Mouse (Mus musculus): ENCODE data around the gene Aste1. TPM values are rescaled to one million over a fixed set of nuclear protein-coding genes. Genes with fewer than 3 reads are reported as not detected.

The Aste1 gene
- 12.0 and 13.2 TPM in 2 replicates for polyA plus RNA-seq (2015; fragmentation: Nextera tagmentation; extraction: Ambion mirVana)

DNA sequence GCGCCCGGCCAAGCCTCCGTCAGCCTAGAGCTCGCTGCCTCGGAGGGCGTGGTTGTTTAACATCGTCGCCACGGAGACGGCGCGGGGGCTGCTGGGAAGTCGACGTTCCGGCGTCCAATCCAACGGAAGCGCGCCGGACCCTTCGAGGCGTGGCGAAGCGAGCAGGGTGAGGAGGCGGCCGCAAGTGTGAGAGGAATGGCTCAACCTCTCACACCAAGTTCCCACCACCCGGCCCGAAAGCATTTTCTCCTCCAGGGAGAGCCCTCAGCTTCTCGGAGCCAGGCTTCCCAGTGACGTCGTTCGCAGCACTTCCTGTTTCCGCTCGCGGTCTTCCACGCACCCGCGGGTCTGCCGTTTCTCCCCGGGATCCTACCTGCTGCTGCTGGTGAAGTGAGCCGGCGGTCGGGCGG lies at the start of gene Aste1, which contains the start of gene Nek11:
TSS of gene Aste1 (plus strand) at position 175 of the 410 bp plus-strand sequence.
TSS of gene Nek11 (minus strand) at position 307 of the 410 bp plus-strand sequence.
- ATAC-seq (ENCODE audit: low read depth): peak; percentile 97
- Histone ChIP-seq H3K4me3 (peak within 1 kb of the TSS; percentile 66), H3K4me2 (peak within 1 kb of the TSS; percentile 72), H3K9me3 (no peaks in the 10 kb centered on the region), H3K9ac (peak within 1 kb of the TSS; percentile 78), H3K27me3 (peaks cover 7% of the 10 kb centered on the region), H3K36me3 (0 out of 2 replicates have a peak, but pooled peaks cover 12% of the 10 kb centered on the region), H3K27ac (replicated peaks) (peak within 1 kb of the TSS; percentile 87), H3K4me1 (replicated peaks) (peaks cover 50% of the 10 kb centered on the region)
- WGBS: under 1% methylated on average over 44 of the region's 44 CpGs

DNA sequence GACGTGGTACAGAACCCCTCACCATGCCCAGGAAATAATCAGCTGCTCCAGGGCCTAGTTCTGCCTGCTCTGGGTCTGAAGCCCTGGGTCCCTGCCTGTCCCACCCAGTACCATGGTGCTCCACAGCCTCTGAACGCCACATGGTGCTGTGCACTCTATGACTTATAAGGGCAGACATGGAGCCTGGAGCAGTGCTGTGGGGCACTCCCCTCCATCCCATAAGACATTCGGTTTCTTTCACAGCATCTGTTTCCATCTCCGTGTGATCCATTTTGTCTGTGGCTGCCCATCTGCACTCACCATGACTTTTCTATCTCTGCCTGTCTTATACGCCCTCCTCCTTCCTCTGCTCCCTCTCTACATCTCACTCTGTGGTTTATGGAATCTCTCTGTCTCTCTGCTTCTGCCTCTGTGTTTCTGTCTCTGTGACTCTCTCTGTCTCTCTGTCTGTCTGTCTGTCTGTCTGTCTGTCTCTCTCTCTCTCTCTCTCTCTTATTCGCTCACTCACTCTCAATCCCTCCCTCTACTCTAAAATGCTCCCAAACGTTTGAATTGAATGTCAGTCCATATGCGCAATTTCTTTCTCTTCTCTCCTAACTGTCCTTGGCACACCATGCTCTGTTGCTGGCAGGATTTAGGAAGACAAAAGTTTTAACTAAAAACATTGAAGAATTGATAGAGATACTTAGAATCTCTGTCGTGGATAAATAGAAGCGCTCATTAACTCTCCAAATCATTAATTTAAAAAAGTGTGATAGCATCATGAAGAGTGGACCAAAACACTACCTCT lies 46.8 kb upstream of the Aste1 start:
- no peak for ATAC-seq (ENCODE audit: low read depth)
- Histone ChIP-seq H3K9ac (no peak overlapping the region), H3K4me3 (no peak overlapping the region), H3K27ac (replicated peaks) (peak overlapping the region; percentile 54; the same call in 1 of the 2 replicates), H3K9me3 (no peaks in the 10 kb centered on the region), H3K27me3 (no peaks in the 10 kb centered on the region), H3K4me1 (replicated peaks) (peaks cover 12% of the 10 kb centered on the region; the same call in 1 of the 2 replicates), H3K36me3 (no peaks in the 10 kb centered on the region), H3K4me2 (no peak overlapping the region)
- WGBS: 61% methylated on average over 10 of the region's 10 CpGs

DNA sequence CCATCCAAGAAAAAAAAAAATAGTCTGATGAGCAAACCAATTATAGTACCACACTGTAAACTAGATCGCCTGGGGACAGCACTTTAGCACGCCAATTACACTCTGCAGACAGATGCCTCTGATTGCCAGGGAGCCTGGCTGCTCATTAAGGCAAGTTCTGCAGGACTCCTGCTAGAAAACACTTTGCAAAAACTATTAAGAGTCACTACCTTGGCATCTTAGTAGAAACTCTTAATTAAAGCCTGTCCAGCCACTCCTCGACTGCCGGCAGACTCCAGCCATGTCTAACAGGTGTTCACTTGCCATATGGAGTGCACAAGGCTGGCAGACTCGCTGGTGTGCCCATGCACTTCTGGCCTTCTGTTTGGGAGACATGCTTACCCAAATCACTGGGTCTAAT lies 46.2 kb upstream of the Aste1 start:
- H3K9ac ChIP-seq: no peak overlapping the region
- ATAC-seq (ENCODE audit: low read depth): no peak

DNA sequence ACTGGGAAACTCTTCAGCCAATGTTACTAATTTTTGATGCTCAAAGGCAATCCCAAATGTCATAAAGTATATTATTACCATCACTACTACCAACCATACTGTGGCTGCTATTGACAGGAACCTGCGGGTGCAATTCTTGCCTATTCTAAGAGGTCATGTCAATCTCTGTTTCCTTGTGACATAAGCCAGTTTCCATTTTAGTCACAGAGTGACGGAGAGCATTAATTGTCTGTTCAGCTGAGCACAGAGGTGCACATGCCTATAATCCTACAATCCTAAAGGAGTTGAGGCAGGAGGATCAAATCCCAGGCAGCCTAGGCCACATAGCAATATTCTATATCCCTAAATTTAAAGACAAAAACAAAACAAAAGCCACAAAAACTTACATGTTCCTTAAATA lies 33.0 kb upstream of the Aste1 start:
- WGBS: 77% methylated on average over 2 of the region's 2 CpGs
- Histone ChIP-seq H3K9me3 (no peaks in the 10 kb centered on the region), H3K9ac (no peak overlapping the region), H3K4me1 (replicated peaks) (no peaks in the 10 kb centered on the region), H3K27me3 (no peaks in the 10 kb centered on the region), H3K4me3 (no peak overlapping the region), H3K27ac (replicated peaks) (no peak overlapping the region), H3K4me2 (no peak overlapping the region), H3K36me3 (no peaks in the 10 kb centered on the region)
- ATAC-seq (ENCODE audit: low read depth): no peak

More for the DNA sequence above, 46.2 kb upstream of the Aste1 start:
- Histone ChIP-seq H3K4me1 (replicated peaks) (peaks cover 12% of the 10 kb centered on the region; the same call in 1 of the 2 replicates), H3K4me2 (no peak overlapping the region), H3K27me3 (no peaks in the 10 kb centered on the region), H3K4me3 (no peak overlapping the region), H3K36me3 (no peaks in the 10 kb centered on the region), H3K27ac (replicated peaks) (no peak overlapping the region), H3K9me3 (no peaks in the 10 kb centered on the region)
- 45% methylated on average over 5 of the region's 5 CpGs for WGBS

DNA sequence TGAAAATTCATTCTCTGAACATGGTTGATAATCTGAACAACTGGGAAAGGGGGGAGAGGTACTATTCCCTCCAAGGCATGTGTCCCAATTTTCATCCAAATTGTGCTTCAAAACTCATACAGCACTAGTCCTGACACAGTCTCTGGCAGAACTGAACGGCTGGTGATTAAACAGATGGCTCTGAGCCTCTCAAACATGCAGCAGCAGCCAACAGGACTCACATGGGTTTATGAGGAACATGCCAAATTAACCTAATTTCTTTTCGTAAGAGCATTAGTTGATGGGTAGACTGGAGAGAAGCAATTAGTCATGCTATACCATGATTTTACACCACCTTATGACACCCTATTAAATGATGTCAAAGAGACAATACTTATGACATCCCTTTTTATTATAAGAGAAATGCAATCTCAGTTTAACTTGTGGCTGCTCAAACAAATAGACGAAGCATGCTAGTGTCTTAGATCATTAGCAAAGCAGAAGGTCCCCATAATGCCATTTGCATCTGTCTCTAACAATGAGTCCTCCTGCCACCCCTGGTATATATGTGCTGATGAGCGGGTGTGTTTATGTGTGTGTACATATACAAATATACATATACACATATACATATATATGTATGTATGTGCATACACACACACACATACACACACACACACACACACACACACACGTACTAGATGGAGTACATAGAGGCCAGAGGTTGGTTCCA lies 31.5 kb upstream of the Aste1 start:
- H3K9me3 ChIP-seq: no peaks in the 10 kb centered on the region
- no peaks in the 10 kb centered on the region for H3K27me3 ChIP-seq
- WGBS: 71% methylated on average over 5 of the region's 5 CpGs
- no peak overlapping the region for H3K27ac ChIP-seq (replicated peaks)
- H3K4me1 ChIP-seq (replicated peaks): 0 out of 2 replicates have a peak, but pooled peaks cover under 1% of the 10 kb centered on the region
- no peak overlapping the region for H3K4me3 ChIP-seq
- H3K36me3 ChIP-seq: no peaks in the 10 kb centered on the region
- no peak overlapping the region for H3K4me2 ChIP-seq
- no peak overlapping the region for H3K9ac ChIP-seq
- ATAC-seq (ENCODE audit: low read depth): no peak; the same call in 1 of the 2 replicates

DNA sequence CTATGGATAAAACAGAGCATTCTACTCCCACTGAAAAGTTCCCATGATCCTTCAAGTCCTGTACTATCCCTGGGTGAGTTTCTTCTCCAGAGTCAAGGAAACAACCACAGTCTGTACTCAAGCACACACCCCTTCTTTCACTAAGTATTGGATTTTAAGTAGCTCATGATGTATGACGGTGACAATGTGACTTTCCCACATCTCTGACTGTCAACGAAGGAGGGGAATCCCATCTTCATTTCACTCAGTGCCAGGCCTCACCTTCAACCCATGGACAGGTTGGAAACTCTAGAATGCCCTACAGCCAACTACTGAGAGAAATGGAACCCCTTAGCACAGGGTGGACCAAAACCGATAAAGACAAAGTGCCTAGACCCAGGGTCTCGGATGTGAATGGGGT lies 29.0 kb upstream of the Aste1 start:
- WGBS: 96% methylated on average over 4 of the region's 4 CpGs
- ATAC-seq (ENCODE audit: low read depth): no peak

DNA sequence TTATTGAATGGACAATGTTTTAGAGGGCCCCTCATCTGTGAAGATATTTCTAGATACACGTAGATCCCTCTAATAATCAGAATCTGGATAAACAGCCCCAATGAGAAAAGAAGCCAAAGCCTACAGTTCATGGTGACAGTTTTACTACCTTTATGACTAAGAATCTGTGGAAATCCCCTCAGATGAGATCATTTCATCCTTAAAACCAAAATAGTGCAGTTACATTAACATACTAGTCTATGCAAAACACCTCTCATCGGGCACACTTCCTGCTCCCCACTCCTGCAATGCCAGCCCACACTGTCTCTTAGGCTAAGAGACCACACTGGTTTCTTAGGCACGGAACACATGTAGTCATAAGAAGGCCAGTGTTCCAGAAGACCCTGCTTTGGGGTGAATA lies 26.6 kb upstream of the Aste1 start:
- H3K27me3 ChIP-seq: no peaks in the 10 kb centered on the region
- H3K4me2 ChIP-seq: no peak overlapping the region
- H3K4me1 ChIP-seq (replicated peaks): 0 out of 2 replicates have a peak, but pooled peaks cover 5% of the 10 kb centered on the region
- no peak overlapping the region for H3K9ac ChIP-seq
- H3K4me3 ChIP-seq: no peak overlapping the region
- no peaks in the 10 kb centered on the region for H3K36me3 ChIP-seq
- 80% methylated on average over 3 of the region's 3 CpGs for WGBS
- H3K9me3 ChIP-seq: no peaks in the 10 kb centered on the region
- no peak for ATAC-seq (ENCODE audit: low read depth)
- H3K27ac ChIP-seq (replicated peaks): no peak overlapping the region

More for the DNA sequence above, 29.0 kb upstream of the Aste1 start:
- H3K9ac ChIP-seq: no peak overlapping the region
- H3K27me3 ChIP-seq: no peaks in the 10 kb centered on the region
- no peaks in the 10 kb centered on the region for H3K36me3 ChIP-seq
- H3K9me3 ChIP-seq: no peaks in the 10 kb centered on the region
- H3K27ac ChIP-seq (replicated peaks): no peak overlapping the region
- 0 out of 2 replicates have a peak, but pooled peaks cover 5% of the 10 kb centered on the region for H3K4me1 ChIP-seq (replicated peaks)
- H3K4me3 ChIP-seq: no peak overlapping the region
- H3K4me2 ChIP-seq: no peak overlapping the region

DNA sequence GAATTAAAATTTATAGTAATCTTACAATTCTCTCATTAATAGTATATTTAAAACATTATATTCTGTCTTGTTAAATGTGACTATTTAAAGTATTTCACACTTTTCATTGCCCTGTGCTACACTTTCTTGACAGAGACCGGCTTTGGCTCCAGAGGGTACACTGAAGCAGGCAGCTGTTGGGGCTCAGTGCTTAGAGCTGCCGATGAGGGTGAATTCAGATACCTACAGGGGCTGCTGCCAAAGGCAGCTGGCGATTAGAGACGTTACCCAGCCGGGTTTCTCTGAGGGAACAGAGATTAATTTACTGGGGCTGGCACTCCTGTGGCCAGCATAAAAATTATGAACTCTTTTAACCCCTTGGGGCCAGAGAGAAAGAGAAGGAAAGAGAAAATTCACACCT lies 20.8 kb upstream of the Aste1 start:
- no peak overlapping the region for H3K9ac ChIP-seq
- 47% methylated on average over 5 of the region's 5 CpGs for WGBS
- no peak for ATAC-seq (ENCODE audit: low read depth)
- H3K36me3 ChIP-seq: no peaks in the 10 kb centered on the region
- no peak overlapping the region for H3K4me3 ChIP-seq
- no peaks in the 10 kb centered on the region for H3K27me3 ChIP-seq
- no peaks in the 10 kb centered on the region for H3K9me3 ChIP-seq
- H3K4me2 ChIP-seq: no peak overlapping the region
- peaks cover 11% of the 10 kb centered on the region for H3K4me1 ChIP-seq (replicated peaks)
- no peak overlapping the region for H3K27ac ChIP-seq (replicated peaks)

DNA sequence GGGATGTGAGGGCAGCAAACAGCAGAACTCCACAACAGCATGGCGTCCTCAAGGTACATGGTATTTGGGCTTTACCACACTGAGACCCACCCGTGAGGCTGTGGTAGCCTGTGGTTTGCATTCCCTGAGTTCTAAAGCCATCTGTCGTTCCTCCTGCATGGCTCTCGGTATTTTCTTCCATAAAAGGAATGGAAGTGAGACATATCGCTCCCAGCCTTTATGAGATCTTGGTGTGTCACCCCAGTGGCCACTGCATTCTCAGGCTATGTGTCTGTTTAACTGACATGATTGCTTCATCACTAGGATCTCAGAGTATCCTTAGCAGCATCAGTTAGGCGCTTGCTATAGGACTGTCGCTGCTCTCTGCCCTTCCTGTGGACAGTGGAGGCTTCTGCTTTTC lies 18.8 kb upstream of the Aste1 start:
- 70% methylated on average over 7 of the region's 7 CpGs for WGBS
- H3K4me2 ChIP-seq: no peak overlapping the region

DNA sequence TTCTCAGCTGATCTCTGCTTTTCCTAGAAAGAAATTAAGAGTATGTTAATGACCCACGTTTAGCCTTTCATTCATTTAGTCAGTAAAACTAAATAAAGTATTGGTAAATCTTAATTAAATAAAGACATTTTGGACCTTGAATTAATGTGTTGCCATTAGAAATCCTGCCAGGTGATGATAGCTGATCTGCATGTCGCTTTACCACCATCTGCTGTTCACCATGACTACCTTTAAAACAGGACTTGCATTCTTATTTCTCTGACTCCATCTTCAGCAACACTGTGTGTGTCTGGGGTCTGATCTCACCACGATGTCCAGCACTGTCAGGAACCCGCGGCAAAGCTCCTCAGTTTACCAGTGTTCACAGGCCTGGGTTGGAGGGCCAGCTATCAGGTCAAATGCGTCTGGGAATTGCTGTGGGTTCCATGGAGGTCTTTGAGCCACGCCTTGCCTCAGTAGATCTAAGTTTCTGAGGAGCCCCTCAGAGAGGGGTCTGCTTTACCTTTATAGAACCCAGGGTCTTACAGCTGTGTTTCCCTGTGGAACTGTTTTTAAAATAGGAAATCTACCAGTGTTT lies 18.1 kb upstream of the Aste1 start:
- Histone ChIP-seq H3K4me2 (no peak overlapping the region), H3K27me3 (no peaks in the 10 kb centered on the region), H3K36me3 (no peaks in the 10 kb centered on the region), H3K27ac (replicated peaks) (no peak overlapping the region), H3K9me3 (no peaks in the 10 kb centered on the region), H3K4me3 (no peak overlapping the region), H3K9ac (no peak overlapping the region), H3K4me1 (replicated peaks) (peaks cover 25% of the 10 kb centered on the region)
- 78% methylated on average over 7 of the region's 7 CpGs for WGBS
- ATAC-seq (ENCODE audit: low read depth): no peak

More for the DNA sequence above, 18.8 kb upstream of the Aste1 start:
- no peaks in the 10 kb centered on the region for H3K36me3 ChIP-seq
- H3K4me1 ChIP-seq (replicated peaks): peaks cover 25% of the 10 kb centered on the region
- ATAC-seq (ENCODE audit: low read depth): no peak
- no peaks in the 10 kb centered on the region for H3K27me3 ChIP-seq
- no peaks in the 10 kb centered on the region for H3K9me3 ChIP-seq
- peak overlapping the region; percentile 52; the same call in 1 of the 2 replicates for H3K27ac ChIP-seq (replicated peaks)
- H3K4me3 ChIP-seq: no peak overlapping the region
- H3K9ac ChIP-seq: no peak overlapping the region

DNA sequence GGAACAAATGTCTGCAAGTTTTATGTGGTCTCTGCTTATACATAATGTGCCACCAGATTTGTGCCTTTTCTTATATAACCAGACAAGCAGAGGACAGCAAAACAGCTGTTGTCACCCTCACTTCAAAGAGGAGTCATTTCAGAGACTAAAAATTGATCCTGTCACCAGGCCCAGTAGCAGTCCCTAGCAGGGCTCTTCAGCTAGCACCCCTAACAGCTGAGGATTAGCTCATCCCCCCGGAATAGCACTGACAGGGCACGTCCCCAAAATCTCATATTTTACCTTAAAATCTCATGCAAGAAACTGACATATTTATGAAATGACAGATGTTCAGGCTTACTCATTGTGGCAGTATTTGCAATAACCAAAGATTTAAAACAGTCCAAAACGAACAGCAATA lies 17.6 kb upstream of the Aste1 start:
- no peaks in the 10 kb centered on the region for H3K36me3 ChIP-seq
- H3K4me1 ChIP-seq (replicated peaks): peaks cover 25% of the 10 kb centered on the region
- no peak overlapping the region for H3K4me3 ChIP-seq
- WGBS: 78% methylated on average over 3 of the region's 3 CpGs
- no peak for ATAC-seq (ENCODE audit: low read depth)
- no peak overlapping the region for H3K4me2 ChIP-seq
- no peaks in the 10 kb centered on the region for H3K9me3 ChIP-seq
- H3K27me3 ChIP-seq: no peaks in the 10 kb centered on the region
- H3K27ac ChIP-seq (replicated peaks): no peak overlapping the region
- no peak overlapping the region for H3K9ac ChIP-seq

All from neural tube, embryonic 13.5 days (tissue).